Mouse (Mus musculus): ENCODE results near the gene Cacna2d3.

Cacna2d3 gene

DNA sequence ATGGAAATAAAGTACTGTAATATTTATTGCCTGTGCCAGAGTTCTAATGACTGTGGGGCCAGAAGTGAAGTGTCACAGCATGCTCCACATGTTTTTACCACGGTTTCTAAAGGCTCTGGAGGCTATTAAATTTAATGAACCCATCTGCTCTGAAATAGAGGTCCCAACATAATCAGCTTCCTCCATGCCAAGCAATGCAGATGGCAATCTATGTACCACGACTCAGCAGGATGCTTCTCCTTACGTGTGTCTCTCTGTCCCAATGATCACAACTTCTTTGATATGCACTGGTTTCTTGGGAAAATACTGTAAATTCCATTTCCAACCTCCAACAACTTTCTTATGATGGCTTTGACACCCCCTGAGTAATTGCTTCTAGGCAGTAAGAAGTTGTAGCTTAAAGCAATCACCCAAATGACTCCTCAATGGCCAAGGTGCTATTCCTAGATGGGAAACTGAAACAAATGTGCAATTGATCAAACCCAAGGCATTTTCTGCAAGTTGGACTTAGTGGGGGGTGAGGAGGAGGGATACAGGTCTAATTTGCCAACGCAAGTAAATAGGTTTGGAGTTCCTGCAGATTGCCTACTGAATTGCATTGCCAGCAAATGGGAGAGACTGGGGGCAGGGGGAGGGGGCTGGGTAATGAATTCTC lies 557.5 kb downstream of the Cacna2d3 start:
- DNase-seq (ENCODE audit: low read depth, low spot score), result no peak

GRCm38 (mm10) chr14:29159803-29160202 lies 561.9 kb downstream of the Cacna2d3 start:
- no peak for DNase-seq (ENCODE audit: low read depth, low spot score)

DNA sequence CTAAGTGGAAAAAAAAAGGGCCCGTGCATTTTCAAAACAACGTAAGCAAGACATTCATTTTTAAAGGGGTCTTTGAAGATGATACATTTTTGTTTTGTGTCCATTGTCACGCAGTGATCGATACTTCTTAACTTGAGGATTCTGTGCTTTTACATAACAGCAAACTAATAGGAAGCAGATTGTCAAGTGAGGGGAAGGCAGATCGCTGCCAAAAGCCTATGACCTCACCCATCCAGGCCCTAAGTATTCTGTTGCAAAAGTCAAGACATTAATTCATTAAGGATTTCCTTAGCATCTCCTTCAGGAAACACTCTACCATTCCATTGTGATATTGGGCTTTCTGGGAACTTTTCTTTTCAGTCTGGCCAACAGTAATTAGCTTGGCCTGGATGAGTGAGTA lies 564.6 kb downstream of the Cacna2d3 start:
- no peak for DNase-seq (ENCODE audit: low read depth, low spot score)

DNA sequence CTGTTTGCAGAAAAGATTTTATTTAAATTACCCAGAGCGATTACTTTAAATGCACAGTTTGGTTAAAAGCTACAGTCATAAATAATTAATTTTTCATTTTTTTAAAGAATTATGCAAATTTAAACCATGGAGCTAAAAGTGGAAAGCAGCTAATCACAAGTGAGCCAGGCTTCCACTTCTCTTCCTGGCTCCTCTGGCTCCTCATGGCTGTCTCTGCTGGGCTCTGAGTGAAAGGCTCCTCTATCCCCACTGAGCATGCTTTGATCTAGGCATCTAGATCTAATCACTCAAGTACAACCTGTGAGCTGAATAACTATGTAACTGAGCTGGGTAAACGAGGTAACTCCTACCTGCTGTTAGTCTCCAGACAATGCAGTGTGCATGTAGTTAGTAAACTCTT lies 577.5 kb downstream of the Cacna2d3 start:
- no peak for DNase-seq (ENCODE audit: low read depth, low spot score)

DNA sequence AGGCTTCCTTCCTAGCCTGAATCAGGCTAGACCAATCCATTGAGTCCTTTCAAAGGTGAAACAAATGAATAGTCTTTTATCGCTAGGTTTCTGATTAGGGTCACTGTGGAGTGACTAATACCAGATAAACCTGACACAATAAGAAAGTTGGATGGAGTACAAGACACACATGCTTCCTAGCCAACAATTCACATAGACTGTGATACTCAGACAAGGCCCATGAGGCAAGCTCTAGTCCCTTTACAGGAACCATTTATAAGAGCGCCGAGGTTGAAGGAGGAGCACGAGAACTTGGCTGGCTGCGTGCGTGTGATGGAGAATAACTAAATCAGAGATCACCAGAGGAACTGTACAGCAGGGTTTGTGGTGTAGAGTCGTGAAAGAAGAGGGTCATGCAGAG lies 584.0 kb downstream of the Cacna2d3 start:
- DNase-seq (ENCODE audit: low read depth, low spot score), result no peak

- DNase-seq (ENCODE audit: low read depth, low spot score), result no peak
Measured at GRCm38 (mm10) chr14:29137006-29137579, 584.6 kb downstream of the Cacna2d3 start.

GRCm38 (mm10) chr14:29134901-29135300 lies 586.8 kb downstream of the Cacna2d3 start:
- DNase-seq (ENCODE audit: low read depth, low spot score), result no peak

GRCm38 (mm10) chr14:29130511-29130910 lies 591.2 kb downstream of the Cacna2d3 start:
- no peak for DNase-seq (ENCODE audit: low read depth, low spot score)

DNA sequence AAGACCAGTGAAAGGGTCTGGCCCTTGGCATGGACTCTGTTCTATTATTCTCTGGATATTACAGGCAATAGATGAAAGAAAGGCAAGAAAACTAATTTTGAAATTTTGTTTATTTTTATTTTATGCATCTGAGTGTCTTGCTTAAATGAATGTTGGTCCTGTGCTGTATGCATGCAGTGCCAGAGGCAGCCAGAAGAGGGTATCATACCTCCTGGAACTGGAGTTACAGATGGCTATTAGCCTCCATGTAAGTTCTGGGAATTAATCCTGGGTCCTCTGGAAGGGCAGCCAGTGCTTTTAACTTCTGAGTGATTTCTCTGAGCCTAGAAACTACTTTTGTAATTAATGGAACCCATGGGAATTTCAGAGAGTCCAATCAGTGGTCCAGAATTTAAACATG lies 597.8 kb downstream of the Cacna2d3 start:
- DNase-seq (ENCODE audit: low read depth, low spot score), result no peak

DNA sequence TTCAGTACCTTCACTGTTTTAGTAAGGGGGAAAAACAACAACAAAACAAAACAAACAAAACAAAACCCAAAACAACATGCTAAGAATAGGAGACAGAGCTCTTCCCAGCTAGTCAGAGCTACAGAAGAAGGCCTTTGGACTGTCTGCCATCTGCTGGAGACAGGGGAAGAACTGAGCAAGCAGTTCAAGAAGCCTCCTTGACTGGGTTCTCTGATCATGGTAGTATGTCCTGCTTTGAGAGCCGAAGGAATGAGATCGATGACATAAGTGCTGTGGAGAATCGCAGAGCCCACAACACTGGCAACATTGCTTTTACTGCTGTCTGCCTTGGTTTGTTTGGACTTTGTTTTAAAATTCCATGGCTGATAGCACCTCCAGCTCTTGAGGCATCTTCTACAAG lies 598.9 kb downstream of the Cacna2d3 start:
- DNase-seq (ENCODE audit: low read depth, low spot score), result no peak

DNA sequence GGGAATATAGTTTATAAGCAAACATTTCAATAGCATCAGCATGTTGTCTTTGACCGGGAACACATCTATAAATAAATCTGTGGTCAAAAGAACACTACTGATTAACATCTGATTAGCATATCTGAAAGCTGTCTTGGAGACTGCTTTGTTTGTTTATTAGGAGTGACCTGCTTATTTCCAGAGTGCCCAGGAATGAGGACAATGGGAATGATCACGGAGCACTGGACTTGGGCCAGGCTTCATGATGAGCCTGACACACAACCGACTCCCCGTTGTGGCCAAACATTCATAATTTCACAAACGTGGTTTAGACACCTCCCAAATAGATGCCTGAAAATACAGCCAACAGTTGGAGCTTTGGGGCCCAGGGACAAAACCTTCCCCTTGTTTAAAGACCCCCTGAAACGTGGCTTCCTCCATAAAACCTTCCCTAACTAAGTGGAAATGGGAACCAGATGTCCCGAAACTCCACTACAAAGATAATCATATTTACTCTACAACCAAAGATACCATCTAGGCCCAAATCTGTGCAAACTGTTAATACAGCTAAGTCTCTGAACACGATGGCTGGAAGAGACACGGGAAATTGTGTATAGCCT lies 607.7 kb downstream of the Cacna2d3 start:
- DNase-seq (ENCODE audit: low read depth, low spot score), result no peak

DNA sequence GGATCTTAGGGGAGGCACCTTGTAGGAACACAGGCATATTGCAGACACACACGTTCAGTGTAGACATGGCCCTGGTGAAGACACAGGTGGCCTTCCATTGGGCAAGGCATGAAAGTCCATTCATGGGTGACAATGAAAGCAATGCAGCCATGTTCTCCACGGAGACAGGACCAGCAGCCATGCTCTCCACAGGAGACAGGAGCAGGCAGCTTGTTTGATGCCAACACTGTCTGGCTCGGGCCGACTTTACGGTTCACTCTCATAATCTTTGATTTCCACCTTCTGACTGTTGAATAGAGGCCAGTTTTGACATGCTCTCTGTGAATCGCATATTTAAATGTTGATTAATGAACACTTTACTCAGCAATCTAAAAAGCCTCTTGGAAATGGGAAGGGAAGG lies 610.0 kb downstream of the Cacna2d3 start:
- no peak for DNase-seq (ENCODE audit: low read depth, low spot score)

GRCm38 (mm10) chr14:29110351-29111091 lies 611.1 kb downstream of the Cacna2d3 start:
- no peak for DNase-seq (ENCODE audit: low read depth, low spot score)

GRCm38 (mm10) chr14:29107464-29107863 lies 614.2 kb downstream of the Cacna2d3 start:
- DNase-seq (ENCODE audit: low read depth, low spot score), result no peak

GRCm38 (mm10) chr14:29097776-29098175 lies 623.9 kb downstream of the Cacna2d3 start:
- no peak for DNase-seq (ENCODE audit: low read depth, low spot score)

DNA sequence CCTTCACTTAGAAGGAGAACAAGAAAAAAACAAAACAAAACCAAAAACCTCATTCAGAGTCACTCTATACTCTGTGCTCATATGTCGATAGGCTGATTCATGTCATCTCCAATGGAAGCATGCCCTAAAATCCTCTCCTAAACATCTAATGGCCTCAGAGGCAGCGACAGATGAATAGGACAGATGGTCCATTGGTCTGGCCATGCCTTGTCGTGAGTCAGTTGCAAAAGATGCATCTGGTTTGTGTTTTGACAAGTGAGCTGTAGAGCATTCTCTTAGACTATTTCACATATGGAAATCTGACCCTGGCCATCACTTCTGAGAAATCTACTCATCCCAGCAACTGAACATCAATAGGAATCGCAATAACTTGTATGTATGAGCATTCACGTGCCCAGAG lies 626.2 kb downstream of the Cacna2d3 start:
- no peak for DNase-seq (ENCODE audit: low read depth, low spot score)

DNA sequence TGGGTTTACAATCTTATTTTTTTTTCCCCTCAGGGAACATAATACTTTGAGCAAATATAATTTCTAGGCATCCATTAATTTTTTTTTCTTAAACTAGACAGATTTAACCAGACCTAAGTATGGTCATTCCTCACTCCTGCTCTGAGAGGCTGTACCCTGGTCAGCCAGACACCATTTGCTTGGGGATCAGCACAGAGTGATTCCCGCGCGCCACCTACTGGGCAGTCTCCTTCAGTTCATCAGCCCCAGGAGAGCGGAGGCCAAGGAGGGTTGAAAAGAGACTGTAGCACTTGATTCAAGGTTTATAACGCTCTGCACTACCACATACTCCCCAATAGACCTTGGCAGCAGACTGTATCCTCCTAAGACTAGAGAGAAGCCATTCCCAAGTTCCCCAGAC lies 631.6 kb downstream of the Cacna2d3 start:
- DNase-seq (ENCODE audit: low read depth, low spot score), result peak; percentile 34

DNA sequence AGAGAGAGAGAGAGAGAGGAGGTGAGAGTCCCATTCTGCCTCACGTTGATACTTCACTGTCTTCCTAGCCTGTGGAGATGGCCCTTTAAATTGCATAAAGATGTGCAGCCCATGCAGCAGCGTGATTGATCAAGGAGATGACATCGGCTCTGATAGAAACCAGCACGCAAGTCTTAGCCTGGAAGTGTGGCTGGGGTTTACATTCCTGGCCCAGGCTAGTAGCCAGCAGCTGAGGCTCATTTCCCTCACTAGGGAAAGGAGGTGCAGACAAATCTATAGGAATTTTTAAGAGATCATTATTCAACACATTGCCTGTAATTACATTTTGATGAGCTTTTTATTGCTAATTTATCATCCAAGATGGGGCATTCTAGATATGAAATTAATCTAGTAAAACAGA lies 635.1 kb downstream of the Cacna2d3 start:
- no peak for DNase-seq (ENCODE audit: low read depth, low spot score)

GRCm38 (mm10) chr14:29085493-29086159 lies 636.0 kb downstream of the Cacna2d3 start:
- DNase-seq (ENCODE audit: low read depth, low spot score), result no peak

- no peak for DNase-seq (ENCODE audit: low read depth, low spot score)
Measured at GRCm38 (mm10) chr14:29082171-29082570, 639.5 kb downstream of the Cacna2d3 start.

- DNase-seq (ENCODE audit: low read depth, low spot score), result no peak
Measured at GRCm38 (mm10) chr14:29080630-29081029, 641.0 kb downstream of the Cacna2d3 start.

- DNase-seq (ENCODE audit: low read depth, low spot score), result no peak
Measured at GRCm38 (mm10) chr14:29080228-29080627, 641.4 kb downstream of the Cacna2d3 start.
